Mouse (Mus musculus) myocyte (in vitro differentiated cells): ENCODE results near the gene Pank2.

Experiments
- E2F4 ChIP-seq: IDR thresholded peaks from one replicate; pipeline ENCODE4 v1.6.1; 2011; ENCODE audit warnings: mild to moderate bottlenecking, control low read depth, moderate library complexity; ENCODE audit not compliant: insufficient read depth
- MAX ChIP-seq: IDR thresholded peaks from one replicate; pipeline ENCODE4 v1.6.1; 2011; ENCODE audit warnings: low read depth, mild to moderate bottlenecking, control low read depth
- MYOD1 ChIP-seq, 3 experiments: IDR thresholded peaks; one replicate each; pipeline ENCODE4 v1.6.1; 2011; ENCODE audit warnings: control low read depth in 2 of 3, low read depth in 2 of 3, mild to moderate bottlenecking in 2 of 3, moderate library complexity in 1 of 3; ENCODE audit not compliant: insufficient read length in 2 of 3, control insufficient read depth in 1 of 3
- MYOG ChIP-seq, 3 experiments: IDR thresholded peaks; one replicate each; pipeline ENCODE4 v1.6.1; 2011; ENCODE audit warnings: control low read depth in 2 of 3, low read depth in 2 of 3, mild to moderate bottlenecking in 2 of 3; ENCODE audit not compliant: insufficient read length in 2 of 3, control insufficient read depth in 1 of 3, insufficient read depth in 1 of 3
- POLR2A ChIP-seq: IDR thresholded peaks from one replicate; pipeline ENCODE4 v1.6.1; 2011; ENCODE audit warnings: low read depth, mild to moderate bottlenecking, control low read depth, moderate library complexity; ENCODE audit not compliant: insufficient read length
- POLR2AphosphoS2 ChIP-seq: IDR thresholded peaks from one replicate; pipeline ENCODE4 v1.6.1; 2011; ENCODE audit warnings: low read depth, control low read depth; ENCODE audit not compliant: insufficient read length
- REST ChIP-seq: IDR thresholded peaks from one replicate; pipeline ENCODE4 v1.6.1; 2011; ENCODE audit warnings: mild to moderate bottlenecking, control low read depth, moderate library complexity; ENCODE audit not compliant: insufficient read depth, insufficient read length
- TCF12 ChIP-seq: IDR thresholded peaks from one replicate; pipeline ENCODE4 v1.6.1; 2011; ENCODE audit warnings: mild to moderate bottlenecking, control low read depth; ENCODE audit not compliant: poor library complexity, insufficient read depth, severe bottlenecking
- USF1 ChIP-seq: IDR thresholded peaks from one replicate; pipeline ENCODE4 v1.6.1; 2011; ENCODE audit warnings: low read depth, mild to moderate bottlenecking, control low read depth, moderate library complexity

GRCm38 (mm10) chr2:131307391-131307790 is 45.1 kb downstream of the Pank2 start:
- no peak for TF ChIP-seq USF1
- TF ChIP-seq E2F4 = no peak
- no peak for TF ChIP-seq MAX
- no peak for TF ChIP-seq POLR2A
- no peak for TF ChIP-seq MYOD1 (IDR thresholded peaks at IDR 0.05; ENCODE audit: control insufficient read depth in 1 of 3, insufficient read length in 2 of 3, low read depth in 2 of 3)
- no peak for TF ChIP-seq REST
- TF ChIP-seq MYOG (IDR thresholded peaks at IDR 0.05; ENCODE audit: control insufficient read depth in 1 of 3, insufficient read depth in 1 of 3, insufficient read length in 2 of 3, low read depth in 2 of 3) = no peak
- no peak for TF ChIP-seq POLR2AphosphoS2
- no peak for TF ChIP-seq TCF12
